In the genomic region with DNA sequence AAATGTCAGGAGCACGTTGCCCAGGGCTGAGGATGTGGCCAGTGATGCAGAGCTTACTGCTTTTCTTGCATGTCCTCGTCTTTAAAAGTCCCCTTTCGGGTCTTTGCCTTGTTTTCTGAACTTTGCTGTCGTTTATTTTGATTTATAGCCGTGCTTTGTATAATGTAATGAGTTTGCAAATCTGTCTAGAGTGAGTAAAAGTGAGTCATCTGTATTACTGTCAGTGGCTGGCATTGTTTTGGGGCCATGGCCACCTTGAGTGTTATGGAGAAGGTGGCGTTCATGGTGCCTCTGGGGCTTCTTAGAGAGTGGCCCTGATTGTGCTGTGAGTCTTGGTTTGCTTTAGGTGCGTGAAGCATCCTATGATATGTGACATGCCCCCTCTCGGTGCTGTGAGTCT, we compare ENCODE assay signal across 28 mouse cellular contexts. TPM values are rescaled to one million over a fixed set of nuclear protein-coding genes. Genes with fewer than 3 reads are reported as not detected.
"Had no signal": no experiment of that assay in that cellular context is flagged by ENCODE, and none has a peak within 500 bp of the region (broad histone marks: within the 10 kb centered on the region; RNA-seq: fewer than 3 reads in every experiment).

No protein-coding gene starts in this region.

- H3K27me3 ChIP-seq: heart, embryonic 13.5 days; heart, embryonic 15.5 days; hindbrain, embryonic 12.5 days; intestine, embryonic 15.5 days; limb, embryonic 13.5 days; limb, embryonic 15.5 days; liver, embryonic 12.5 days had no signal

- ATAC-seq: hindbrain, embryonic 16.5 days; inflammation-experienced regulatory T-cells, adult 6 months; intestine, embryonic 15.5 days; intestine, postnatal 0 days; liver, embryonic 12.5 days had no signal

- DNase-seq: gastrocnemius, adult 2 months; gastrocnemius, postnatal 10 days; gastrocnemius, postnatal 25 days; heart, adult 2 months; heart, postnatal 4 days; kidney, adult 18-20 months; kidney, adult 8-10 months; kidney, postnatal 10 days; kidney, postnatal 25 days; kidney, postnatal 4 days; layer of hippocampus, postnatal 36 days; left cerebral cortex, postnatal 4 days had no signal

RNA-seq across cellular contexts. Expression of a gene that starts 34.0 kb away (rescaled TPM):
- total RNA-seq: gastrocnemius, adult 2 months; gastrocnemius, postnatal 10 days; gastrocnemius, postnatal 25 days; granulocyte monocyte progenitor cell, adult 5-6 weeks; heart, adult 2 months; heart, postnatal 25 days; heart, postnatal 4 days; layer of hippocampus, postnatal 36 days; left cerebral cortex, adult 18-20 months; liver, adult 2 months had no signal
- polyA plus RNA-seq: heart, embryonic 13.5 days; heart, embryonic 15.5 days; inflammation-experienced regulatory T-cells, adult 6 months; liver, adult 2 months; liver, embryonic 12.5 days; liver, embryonic 14.5 days; liver, embryonic 16.5 days had no signal
